Mouse (Mus musculus) liver, embryonic 12.5 days (tissue): ENCODE measurements around the gene Nup35. TPM values are rescaled to one million over a fixed set of nuclear protein-coding genes. Genes with fewer than 3 reads are reported as not detected.

ENCODE experiments used
- ATAC-seq: fragments of 200-750 bp; cut with Nextera tagmentation; 2 replicates; pipeline ENCODE4 v1.8.0; 2017; ENCODE audit warnings: moderate number of reproducible peaks, mild to moderate bottlenecking, moderate library complexity
- H3K27ac ChIP-seq: fragments of 300-500 bp; sonication (generic); 2 replicates; pipeline ENCODE4 v1.5.1; 2016; ENCODE audit warnings: mild to moderate bottlenecking
- H3K27me3 ChIP-seq: fragments of 300-500 bp; sonication (generic); replicated peaks from 2 replicates; pipeline ENCODE4 v1.6.1; 2016; ENCODE audit warnings: mild to moderate bottlenecking, moderate library complexity
- H3K36me3 ChIP-seq: fragments of 300-500 bp; sonication (generic); 2 replicates; pipeline ENCODE4 v1.6.1; 2016; ENCODE audit warnings: mild to moderate bottlenecking, moderate library complexity
- H3K4me1 ChIP-seq: fragments of 300-500 bp; sonication (generic); 2 replicates; pipeline ENCODE4 v1.6.1; 2016
- H3K4me2 ChIP-seq: fragments of 300-500 bp; sonication (generic); 2 replicates; pipeline ENCODE4 v1.6.1; 2016; ENCODE audit warnings: mild to moderate bottlenecking, moderate library complexity
- H3K4me3 ChIP-seq: fragments of 300-500 bp; sonication (generic); 2 replicates; pipeline ENCODE4 v1.5.1; 2016; ENCODE audit warnings: mild to moderate bottlenecking, moderate library complexity
- H3K9ac ChIP-seq: fragments of 300-500 bp; sonication (generic); 2 replicates; pipeline ENCODE4 v1.6.1; 2016; ENCODE audit warnings: mild to moderate bottlenecking, moderate library complexity
- H3K9me3 ChIP-seq: fragments of 300-500 bp; sonication (generic); replicated peaks from 2 replicates; pipeline ENCODE4 v1.6.1; 2016; ENCODE audit warnings: mild to moderate bottlenecking, moderate library complexity
- WGBS: fragments of 180-500 bp; shearing (Covaris S2); methylation state at CpG from one replicate; pipeline ENCODE4 v1.1.7; 2016; ENCODE audit not compliant: insufficient replicate concordance; 5-methylcytosine and 5-hydroxymethylcytosine counted together
- polyA plus RNA-seq: library from polyadenylated mRNA; unstranded; fragments of >200 nt; fragmentation: Nextera tagmentation; extraction: Ambion mirVana; gene quantifications from 2 replicates; pipeline ENCODE4 v1.2.1, GENCODE M21; 2016

Gene Nup35
- polyA plus RNA-seq, 1 experiment from 2014 or later: 50.9 TPM

GRCm38 (mm10) chr2:80639864-80640263, 22.8 kb downstream of the Nup35 start:
- WGBS: 33% methylated on average over 3 of the region's 3 CpGs
- H3K27ac ChIP-seq: no peak overlapping the region
- peak overlapping the region; percentile 60 for H3K9ac ChIP-seq
- peaks cover 14% of the 10 kb centered on the region for H3K4me1 ChIP-seq
- H3K27me3 ChIP-seq: no peaks in the 10 kb centered on the region
- H3K4me2 ChIP-seq: peak overlapping the region; percentile 74
- H3K36me3 ChIP-seq: peaks cover 29% of the 10 kb centered on the region
- no peaks in the 10 kb centered on the region for H3K9me3 ChIP-seq
- H3K4me3 ChIP-seq: peak overlapping the region; percentile 82
- no peak for ATAC-seq

DNA sequence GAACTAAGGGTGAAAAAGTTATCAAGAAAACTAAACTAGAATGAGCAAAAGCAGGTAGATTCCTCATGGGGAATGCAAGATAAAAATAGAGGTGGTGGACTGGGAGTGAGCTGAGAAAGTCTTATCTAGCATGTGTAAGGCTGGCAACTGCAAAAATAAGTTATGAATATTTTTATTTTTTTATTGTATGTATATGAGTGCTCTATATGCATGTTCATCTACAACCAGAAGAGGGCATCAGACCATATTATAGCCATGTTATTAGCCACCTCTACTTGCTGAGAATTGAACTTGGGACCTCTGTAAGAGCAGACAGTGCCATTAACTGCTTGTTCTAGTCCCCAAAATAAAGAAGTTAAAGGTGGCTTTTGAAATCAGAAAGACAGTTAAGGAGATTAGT, 44.4 kb downstream of the Nup35 start:
- no peaks in the 10 kb centered on the region for H3K27me3 ChIP-seq
- H3K9ac ChIP-seq: no peak overlapping the region
- no peaks in the 10 kb centered on the region for H3K9me3 ChIP-seq
- H3K4me2 ChIP-seq: no peak overlapping the region
- H3K27ac ChIP-seq: no peak overlapping the region
- H3K4me3 ChIP-seq: no peak overlapping the region
- peaks cover 49% of the 10 kb centered on the region for H3K36me3 ChIP-seq
- no peaks in the 10 kb centered on the region for H3K4me1 ChIP-seq
- ATAC-seq: no peak

DNA sequence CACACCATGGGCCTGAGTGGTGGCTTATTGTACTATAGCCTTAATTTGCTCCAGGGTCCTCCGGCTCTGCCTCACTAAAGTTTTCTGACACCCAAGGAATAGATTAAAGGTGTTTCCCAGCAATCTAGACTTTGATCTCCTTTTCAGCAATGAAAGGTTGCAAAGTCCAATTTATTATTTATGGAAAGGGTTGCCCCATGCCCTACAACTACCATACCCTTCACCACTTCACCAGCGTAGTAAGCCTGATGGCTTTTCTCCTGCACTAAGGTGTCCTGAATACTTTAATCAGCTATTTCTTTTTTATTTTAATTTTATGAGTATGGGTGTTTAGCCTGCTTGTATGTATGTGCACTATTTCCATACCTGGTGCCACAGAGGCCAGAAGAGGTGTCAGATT, 45.6 kb downstream of the Nup35 start:
- Histone ChIP-seq H3K4me1 (no peaks in the 10 kb centered on the region), H3K4me3 (no peak overlapping the region), H3K36me3 (peaks cover 44% of the 10 kb centered on the region), H3K9me3 (no peaks in the 10 kb centered on the region), H3K27me3 (no peaks in the 10 kb centered on the region), H3K4me2 (no peak overlapping the region), H3K27ac (no peak overlapping the region), H3K9ac (no peak overlapping the region)
- no peak for ATAC-seq
- WGBS: 88% methylated on average over 2 of the region's 2 CpGs

DNA sequence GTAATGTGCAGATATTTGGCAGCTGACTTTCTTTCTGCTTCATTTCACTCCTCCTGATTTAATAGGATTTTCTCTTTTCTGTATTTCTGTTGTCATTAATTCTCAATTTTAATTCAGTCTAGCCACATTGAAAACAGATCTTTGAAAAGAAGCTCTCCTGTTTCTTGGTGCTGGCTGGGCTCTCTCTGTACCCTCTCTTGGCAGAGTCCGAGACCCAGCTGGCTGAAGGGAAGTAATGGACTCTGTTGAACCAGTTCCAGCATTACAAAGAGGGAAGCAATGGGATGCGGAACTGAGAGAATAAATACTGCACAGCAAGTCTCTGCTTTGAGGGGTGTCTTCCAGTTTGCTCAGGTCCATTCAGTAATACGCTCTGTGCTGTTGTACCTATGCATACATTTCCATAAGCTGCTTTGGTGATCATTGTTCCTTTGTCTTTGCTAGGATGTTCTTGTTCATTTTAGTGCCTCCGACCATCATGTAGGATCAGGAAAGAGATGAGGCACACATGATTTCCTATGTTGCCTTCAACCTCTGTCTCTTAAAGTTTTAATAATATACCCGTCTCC, 50.4 kb downstream of the Nup35 start:
- Histone ChIP-seq H3K9me3 (no peaks in the 10 kb centered on the region), H3K36me3 (peaks cover 28% of the 10 kb centered on the region), H3K4me3 (no peak overlapping the region), H3K4me1 (no peaks in the 10 kb centered on the region), H3K27me3 (no peaks in the 10 kb centered on the region), H3K27ac (no peak overlapping the region), H3K9ac (no peak overlapping the region), H3K4me2 (no peak overlapping the region)
- no peak for ATAC-seq
- 75% methylated on average over 5 of the region's 5 CpGs for WGBS

DNA sequence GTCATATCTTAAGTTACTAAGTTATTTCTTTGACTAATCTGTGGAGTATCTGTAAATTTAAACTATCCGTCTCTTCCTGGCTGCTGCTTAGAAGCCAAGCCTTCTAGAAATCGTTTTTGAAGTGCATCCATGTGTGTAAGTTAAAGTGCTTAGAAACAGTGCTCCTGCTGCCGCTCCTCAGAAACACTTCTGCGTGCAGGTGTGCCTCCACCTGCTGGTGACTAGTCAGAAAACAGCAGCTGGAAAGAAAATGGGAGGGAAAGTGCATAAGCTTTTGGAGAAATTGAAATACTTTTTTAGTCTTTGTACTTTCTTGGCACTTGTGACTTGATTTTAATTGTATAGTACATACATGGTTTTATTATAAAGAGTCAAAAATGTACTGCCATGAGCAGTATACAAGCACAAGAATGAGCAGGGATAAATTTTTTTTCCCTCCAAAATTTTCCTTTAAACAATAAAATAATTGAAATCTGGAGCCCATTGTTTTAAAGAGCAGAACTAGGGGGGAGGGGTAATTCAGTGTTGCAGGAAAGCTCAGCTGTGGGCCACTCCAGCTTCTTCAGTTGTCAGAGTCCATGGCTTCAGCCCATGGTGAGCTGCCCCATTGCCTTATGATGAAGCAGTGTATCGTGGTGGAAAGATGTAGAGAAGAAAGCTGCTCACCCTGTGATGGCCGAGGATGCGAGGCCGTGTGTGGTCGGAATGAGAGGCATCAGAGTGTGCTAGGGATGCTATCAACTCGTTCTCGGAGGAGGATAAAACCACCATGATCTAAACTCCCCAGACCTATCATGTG, 53.0 kb downstream of the Nup35 start:
- 78% methylated on average over 11 of the region's 11 CpGs for WGBS
- peaks cover 23% of the 10 kb centered on the region for H3K36me3 ChIP-seq
- H3K9me3 ChIP-seq: no peaks in the 10 kb centered on the region
- H3K4me2 ChIP-seq: no peak overlapping the region
- H3K27ac ChIP-seq: no peak overlapping the region
- H3K4me1 ChIP-seq: no peaks in the 10 kb centered on the region
- no peak overlapping the region for H3K4me3 ChIP-seq
- H3K9ac ChIP-seq: no peak overlapping the region
- H3K27me3 ChIP-seq: no peaks in the 10 kb centered on the region
- ATAC-seq: no peak

GRCm38 (mm10) chr2:80678803-80679202, 61.8 kb downstream of the Nup35 start:
- Histone ChIP-seq H3K4me3 (no peak overlapping the region), H3K36me3 (no peaks in the 10 kb centered on the region), H3K27me3 (no peaks in the 10 kb centered on the region), H3K4me2 (no peak overlapping the region), H3K9me3 (no peaks in the 10 kb centered on the region), H3K4me1 (no peaks in the 10 kb centered on the region), H3K9ac (no peak overlapping the region), H3K27ac (no peak overlapping the region)
- WGBS: 76% methylated on average over 8 of the region's 8 CpGs
- ATAC-seq: no peak

DNA sequence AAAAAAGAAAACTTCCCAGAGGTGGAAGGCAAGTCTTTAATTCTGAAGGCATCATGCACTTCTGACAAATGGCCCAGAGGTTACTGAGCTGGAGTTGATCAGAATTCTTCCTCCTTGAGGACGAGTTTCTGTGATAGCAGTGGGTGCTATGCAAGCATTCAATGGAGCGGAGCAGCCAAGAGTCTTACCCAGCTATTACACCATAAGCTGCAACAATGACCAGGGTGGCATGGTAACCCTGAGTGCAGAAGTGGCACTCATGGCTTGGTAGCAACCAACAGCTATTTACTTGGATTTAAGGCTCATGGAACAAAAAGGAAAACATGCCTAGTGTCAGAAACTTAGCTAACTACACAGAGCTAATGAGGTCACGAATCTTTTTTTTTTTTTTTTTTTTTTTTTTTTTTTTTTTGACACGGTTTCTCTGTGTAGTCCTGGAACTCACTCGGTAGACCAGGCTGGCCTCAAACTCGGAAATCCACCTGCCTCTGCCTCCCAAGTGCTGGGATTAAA, 66.7 kb downstream of the Nup35 start:
- no peak for ATAC-seq
- H3K9me3 ChIP-seq: no peaks in the 10 kb centered on the region

DNA sequence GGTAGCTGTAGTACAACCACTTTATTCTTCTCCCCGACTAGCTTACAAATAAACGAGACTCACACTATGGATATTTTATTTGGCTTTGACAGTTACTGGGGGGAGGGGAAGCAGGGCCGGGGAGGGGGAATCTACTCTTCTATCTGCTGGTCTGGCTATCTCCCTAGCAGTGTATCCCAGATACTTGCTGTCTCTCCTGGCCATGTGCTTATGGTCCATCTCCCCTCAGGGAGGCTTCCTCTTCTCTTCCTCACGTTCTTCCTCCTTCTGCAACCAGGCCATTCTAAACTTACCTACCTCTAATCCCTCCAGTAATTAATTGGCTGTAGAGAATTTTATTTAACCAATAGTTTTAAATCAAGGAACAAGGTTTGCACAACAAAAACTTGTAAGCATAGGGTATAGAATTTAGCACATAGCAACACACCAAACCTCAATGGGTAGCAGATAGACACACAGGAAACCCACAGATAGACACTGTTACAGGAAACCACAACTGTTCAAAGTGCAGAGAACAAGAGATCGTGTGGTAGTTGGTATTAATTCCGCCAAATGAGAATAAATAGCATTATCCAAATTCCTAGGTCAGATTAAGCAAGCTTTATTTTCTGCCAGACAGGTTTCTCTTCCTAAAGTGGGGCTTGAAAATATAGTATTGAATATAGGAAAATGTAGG, 67.5 kb downstream of the Nup35 start:
- 22% methylated on average over 6 of the region's 6 CpGs for WGBS
- no peak overlapping the region for H3K9ac ChIP-seq
- no peaks in the 10 kb centered on the region for H3K4me1 ChIP-seq
- no peaks in the 10 kb centered on the region for H3K9me3 ChIP-seq
- no peaks in the 10 kb centered on the region for H3K27me3 ChIP-seq
- no peak overlapping the region for H3K27ac ChIP-seq
- H3K4me3 ChIP-seq: no peak overlapping the region
- ATAC-seq: no peak
- no peaks in the 10 kb centered on the region for H3K36me3 ChIP-seq
- no peak overlapping the region for H3K4me2 ChIP-seq

More for the DNA sequence above, 66.7 kb downstream of the Nup35 start:
- Histone ChIP-seq H3K4me2 (no peak overlapping the region), H3K4me1 (no peaks in the 10 kb centered on the region), H3K4me3 (no peak overlapping the region), H3K27me3 (no peaks in the 10 kb centered on the region), H3K9ac (no peak overlapping the region), H3K36me3 (no peaks in the 10 kb centered on the region), H3K27ac (no peak overlapping the region)
- WGBS: 41% methylated on average over 6 of the region's 6 CpGs

GRCm38 (mm10) chr2:80688261-80688660, 71.2 kb downstream of the Nup35 start:
- no peak overlapping the region for H3K4me3 ChIP-seq
- no peak overlapping the region for H3K27ac ChIP-seq
- no peaks in the 10 kb centered on the region for H3K4me1 ChIP-seq
- H3K36me3 ChIP-seq: no peaks in the 10 kb centered on the region
- 71% methylated on average over 4 of the region's 4 CpGs for WGBS
- H3K27me3 ChIP-seq: no peaks in the 10 kb centered on the region
- ATAC-seq: no peak
- no peak overlapping the region for H3K4me2 ChIP-seq
- no peak overlapping the region for H3K9ac ChIP-seq
- H3K9me3 ChIP-seq: no peaks in the 10 kb centered on the region

DNA sequence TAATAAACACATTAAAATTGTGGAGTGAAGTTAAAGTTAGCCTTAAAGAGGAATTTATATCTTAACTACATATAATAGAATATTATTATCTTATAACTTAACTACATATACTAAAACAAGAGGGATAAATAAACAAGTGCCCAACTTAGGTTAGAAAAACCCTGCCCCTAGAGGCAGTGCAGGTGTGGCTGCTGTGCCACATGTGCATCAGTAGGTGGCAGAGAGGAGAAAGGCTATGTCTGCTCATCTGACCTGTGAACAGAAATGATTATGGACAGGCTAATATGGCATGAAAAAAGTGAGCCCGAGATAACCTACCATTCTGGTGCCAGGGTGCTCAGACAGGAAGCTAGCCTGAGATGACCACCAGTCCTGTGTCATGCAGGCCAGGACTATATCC, 90.4 kb downstream of the Nup35 start:
- Histone ChIP-seq H3K9me3 (no peaks in the 10 kb centered on the region), H3K4me2 (no peak overlapping the region), H3K4me3 (no peak overlapping the region), H3K27me3 (no peaks in the 10 kb centered on the region), H3K4me1 (no peaks in the 10 kb centered on the region), H3K36me3 (no peaks in the 10 kb centered on the region), H3K9ac (no peak overlapping the region), H3K27ac (no peak overlapping the region)
- no peak for ATAC-seq
- 48% methylated on average over 1 of the region's 1 CpGs for WGBS
